Mouse (Mus musculus) heart, embryonic 14.5 days (tissue): Measurements from ENCODE around the gene Gm11042. TPM values are rescaled to one million over a fixed set of nuclear protein-coding genes. Genes with fewer than 3 reads are reported as not detected.

Source experiments
- ATAC-seq: fragments of 200-750 bp; cut with Nextera tagmentation; 2 replicates; pipeline ENCODE4 v1.8.0; 2017; ENCODE audit warnings: low read depth, moderate TSS enrichment; ENCODE audit not compliant: insufficient number of reproducible peaks, insufficient read depth, low FRiP score
- H3K27ac ChIP-seq, 2 experiments: fragments of 200-500 bp in 1 of 2; fragments of 300-500 bp in 1 of 2; sonication (generic) in 1 of 2; replicated peaks in 1 of 2; 2 replicates each; pipeline ENCODE4 v1.5.1; 2012 to 2014; ENCODE audit warnings: low read depth in 2 of 2, low read length in 2 of 2, control low read depth in 1 of 2, mild to moderate bottlenecking in 1 of 2, mixed read lengths in 1 of 2; ENCODE audit not compliant: control insufficient read depth in 1 of 2, insufficient read depth in 1 of 2
- H3K27me3 ChIP-seq: fragments of 300-500 bp; sonication (generic); 2 replicates; pipeline ENCODE4 v1.6.1; 2014; ENCODE audit warnings: mild to moderate bottlenecking, low read length, control low read depth; ENCODE audit not compliant: control insufficient read depth, insufficient read depth
- H3K36me3 ChIP-seq: fragments of 300-500 bp; sonication (generic); 2 replicates; pipeline ENCODE4 v1.6.1; 2014; ENCODE audit warnings: mild to moderate bottlenecking, control low read depth, low read length, mixed read lengths; ENCODE audit not compliant: control insufficient read depth, insufficient read depth
- H3K4me1 ChIP-seq, 2 experiments: fragments of 200-500 bp in 1 of 2; fragments of 300-500 bp in 1 of 2; sonication (generic) in 1 of 2; 2 replicates each; pipeline ENCODE4 v1.6.1; 2012 to 2014; ENCODE audit warnings: low read length in 2 of 2, control low read depth in 1 of 2, mixed read lengths in 1 of 2; ENCODE audit not compliant: control insufficient read depth in 2 of 2, insufficient read depth in 2 of 2
- H3K4me2 ChIP-seq: fragments of 300-500 bp; sonication (generic); 2 replicates; pipeline ENCODE4 v1.6.1; 2014; ENCODE audit warnings: mild to moderate bottlenecking, low read length
- H3K4me3 ChIP-seq, 2 experiments: fragments of 200-500 bp in 1 of 2; fragments of 300-500 bp in 1 of 2; sonication (generic) in 1 of 2; 2 replicates each; pipeline ENCODE4 v1.5.1; 2012 to 2014; ENCODE audit warnings: low read length in 2 of 2, mild to moderate bottlenecking in 2 of 2, control low read depth in 1 of 2, low read depth in 1 of 2, moderate library complexity in 1 of 2; ENCODE audit not compliant: control insufficient read depth in 1 of 2, insufficient read depth in 1 of 2
- H3K9ac ChIP-seq: fragments of 300-500 bp; sonication (generic); 2 replicates; pipeline ENCODE4 v1.6.1; 2014; ENCODE audit warnings: mild to moderate bottlenecking, low read length
- H3K9me3 ChIP-seq: fragments of 300-500 bp; sonication (generic); 2 replicates; pipeline ENCODE4 v1.6.1; 2016; ENCODE audit warnings: low read length, control low read depth; ENCODE audit not compliant: control insufficient read depth
- WGBS: fragments of 180-500 bp; shearing (Covaris S2); extraction: QIAGEN DNeasy Blood & Tissue Kit; methylation state at CpG from one replicate; pipeline ENCODE4 v1.1.7; 2014; 5-methylcytosine and 5-hydroxymethylcytosine counted together
- polyA plus RNA-seq: library from polyadenylated mRNA; unstranded; fragments of >200 nt; fragmentation: Nextera tagmentation; extraction: Ambion mirVana; gene quantifications from 2 replicates; pipeline ENCODE4 v1.2.1, GENCODE M21; 2014

Gm11042 gene
- polyA plus RNA-seq, 1 experiment from 2014 or later = not detected

- H3K27me3 ChIP-seq = peaks cover 9% of the 10 kb centered on the region
- H3K9me3 ChIP-seq = no peaks in the 10 kb centered on the region
- no peaks in the 10 kb centered on the region for H3K4me1 ChIP-seq
- H3K36me3 ChIP-seq = no peaks in the 10 kb centered on the region
- 73% methylated on average over 4 of the region's 4 CpGs for WGBS
- no peak for ATAC-seq
- H3K4me3 ChIP-seq = no peak overlapping the region
- no peak overlapping the region for H3K4me2 ChIP-seq
- no peak overlapping the region for H3K27ac ChIP-seq
- no peak overlapping the region for H3K9ac ChIP-seq
These were observed 25.2 kb downstream of the Gm11042 start for GRCm38 (mm10) chr12:74290983-74291382.

GRCm38 (mm10) chr12:74284685-74285054 lies 31.5 kb downstream of the Gm11042 start:
- Histone ChIP-seq H3K4me1 (peaks cover 5 to 8% of the 10 kb centered on the region in 2 experiments; a peak in 2 of 4 replicates), H3K36me3 (no peaks in the 10 kb centered on the region), H3K27me3 (peaks cover 23% of the 10 kb centered on the region), H3K27ac (no peak overlapping the region), H3K4me2 (peak overlapping the region; percentile 87), H3K9me3 (no peaks in the 10 kb centered on the region), H3K4me3 (peak overlapping the region; percentile 42 to 43), H3K9ac (peak overlapping the region; percentile 59; the same call in 1 of the 2 replicates)
- ATAC-seq = no peak
- WGBS = 2% methylated on average over 11 of the region's 11 CpGs

GRCm38 (mm10) chr12:74284020-74284684 lies 32.0 kb downstream of the Gm11042 start:
- Histone ChIP-seq H3K9me3 (no peaks in the 10 kb centered on the region), H3K9ac (peak overlapping the region; percentile 59), H3K4me2 (peak overlapping the region; percentile 87), H3K36me3 (no peaks in the 10 kb centered on the region), H3K4me3 (peak overlapping the region; percentile 42 to 43), H3K4me1 (peaks cover 5 to 8% of the 10 kb centered on the region in 2 experiments; a peak in 2 of 4 replicates), H3K27me3 (peaks cover 23% of the 10 kb centered on the region), H3K27ac (no peak overlapping the region)
- peak; percentile 86 for ATAC-seq
- WGBS = under 1% methylated on average over 49 of the region's 49 CpGs

GRCm38 (mm10) chr12:74282846-74283245 lies 33.3 kb downstream of the Gm11042 start:
- Histone ChIP-seq H3K4me3 (no peak overlapping the region), H3K9ac (no peak overlapping the region), H3K27me3 (peaks cover 23% of the 10 kb centered on the region), H3K27ac (no peak overlapping the region), H3K36me3 (no peaks in the 10 kb centered on the region), H3K4me1 (peaks cover 5 to 8% of the 10 kb centered on the region in 2 experiments; a peak in 2 of 4 replicates), H3K9me3 (no peaks in the 10 kb centered on the region), H3K4me2 (no peak overlapping the region)
- ATAC-seq = no peak
- WGBS = 81% methylated on average over 1 of the region's 1 CpGs

- 55% methylated on average over 4 of the region's 4 CpGs for WGBS
- ATAC-seq = no peak
These were observed 34.8 kb downstream of the Gm11042 start for GRCm38 (mm10) chr12:74281403-74281802.

GRCm38 (mm10) chr12:74277265-74277664 lies 38.9 kb downstream of the Gm11042 start:
- ATAC-seq = no peak
- H3K27ac ChIP-seq = no peak overlapping the region

More at GRCm38 (mm10) chr12:74281403-74281802, 34.8 kb downstream of the Gm11042 start:
- H3K9ac ChIP-seq = no peak overlapping the region
- no peak overlapping the region for H3K27ac ChIP-seq
- peaks cover 5 to 8% of the 10 kb centered on the region in 2 experiments; a peak in 2 of 4 replicates for H3K4me1 ChIP-seq
- H3K4me3 ChIP-seq = no peak overlapping the region
- H3K4me2 ChIP-seq = no peak overlapping the region
- H3K36me3 ChIP-seq = no peaks in the 10 kb centered on the region
- peaks cover 19% of the 10 kb centered on the region for H3K27me3 ChIP-seq
- no peaks in the 10 kb centered on the region for H3K9me3 ChIP-seq

GRCm38 (mm10) chr12:74272545-74272944 lies 43.6 kb downstream of the Gm11042 start:
- H3K36me3 ChIP-seq = no peaks in the 10 kb centered on the region
- no peak overlapping the region for H3K4me3 ChIP-seq
- no peak for ATAC-seq
- no peak overlapping the region for H3K9ac ChIP-seq
- H3K4me2 ChIP-seq = no peak overlapping the region
- H3K27ac ChIP-seq = no peak overlapping the region
- no peaks in the 10 kb centered on the region for H3K4me1 ChIP-seq
- H3K27me3 ChIP-seq = no peaks in the 10 kb centered on the region
- H3K9me3 ChIP-seq = no peaks in the 10 kb centered on the region
- WGBS = 84% methylated on average over 17 of the region's 17 CpGs

More at GRCm38 (mm10) chr12:74277265-74277664, 38.9 kb downstream of the Gm11042 start:
- 45% methylated on average over 5 of the region's 5 CpGs for WGBS
- Histone ChIP-seq H3K9me3 (no peaks in the 10 kb centered on the region), H3K4me1 (no peaks in the 10 kb centered on the region), H3K36me3 (no peaks in the 10 kb centered on the region), H3K4me2 (no peak overlapping the region), H3K4me3 (no peak overlapping the region), H3K9ac (no peak overlapping the region), H3K27me3 (0 out of 2 replicates have a peak, but pooled peaks cover 2% of the 10 kb centered on the region)
